Mouse (Mus musculus) monocyte, adult 5-6 weeks (primary cell): Measurements from ENCODE around the gene Gm45213. TPM values are rescaled to one million over a fixed set of nuclear protein-coding genes. Genes with fewer than 3 reads are reported as not detected.
"Not testable (repeated sequence)": the region's sequence is repeated elsewhere in the genome, so short reads cannot be mapped to it uniquely, and the experiment has no call there.

ENCODE experiments used
- ATAC-seq: fragments of 153-309, 156-312 bp; replicated peaks from 2 replicates; pipeline ENCODE4 v1.8.0; 2017; ENCODE audit warnings: mild to moderate bottlenecking; ENCODE audit not compliant: low TSS enrichment, insufficient number of reproducible peaks, severe bottlenecking, poor library complexity, low FRiP score
- total RNA-seq: library from RNA; stranded (forward); fragments of 200-1000, 200-491, 200-594 nt; gene quantifications from 3 replicates; pipeline ENCODE4 v1.2.3, GENCODE M21; 2017

Gene Gm45213
- total RNA-seq, 1 experiment from 2014 or later: not detected

DNA sequence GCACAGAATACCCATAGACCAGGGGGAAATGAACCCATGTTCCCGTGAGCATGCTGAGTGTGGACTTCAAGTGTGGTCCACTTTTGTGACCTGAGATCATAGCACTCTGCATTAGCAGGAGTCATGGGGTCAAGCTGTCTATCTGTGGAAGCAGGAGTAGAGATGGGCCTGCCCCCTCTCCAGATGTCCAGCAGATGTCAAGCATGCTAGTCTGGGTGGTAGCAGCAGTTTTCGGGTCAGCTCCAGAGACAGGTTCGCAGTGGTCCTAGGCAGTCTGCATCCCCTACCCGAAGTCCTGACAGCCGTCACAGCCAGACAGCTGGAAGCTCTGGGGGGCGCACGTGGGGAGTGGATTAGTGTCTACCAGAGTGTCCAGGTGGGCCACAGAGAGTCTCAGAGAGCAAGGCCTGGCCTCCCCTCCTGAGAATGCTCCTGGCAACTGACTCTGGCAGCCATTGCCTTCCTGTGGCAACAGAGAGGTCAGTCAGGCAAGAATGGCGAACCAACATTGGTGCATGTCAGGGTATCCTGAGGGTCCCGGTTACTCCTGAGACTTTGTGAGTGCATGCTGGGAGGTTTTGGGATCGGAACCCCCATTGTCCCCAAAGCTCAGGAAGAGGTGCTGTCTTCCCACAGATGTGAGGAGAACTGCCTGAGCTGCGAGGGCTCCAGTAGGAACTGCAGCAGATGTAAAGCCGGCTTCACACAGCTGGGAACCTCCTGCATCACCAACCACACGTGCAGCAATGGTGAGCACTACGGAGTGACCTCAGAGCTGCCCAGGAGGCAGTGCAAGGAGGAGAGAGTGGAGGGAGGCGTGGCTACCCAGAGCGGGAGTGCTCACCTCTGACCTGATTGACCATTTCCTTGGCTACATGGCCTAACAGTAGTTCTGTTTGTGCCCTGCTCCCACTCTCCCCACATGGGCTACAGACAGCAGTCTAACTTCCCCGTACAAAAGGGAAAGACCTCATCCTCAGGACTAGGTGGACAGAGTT lies 3.8 kb downstream of the Gm45213 start:
- ATAC-seq: no peak

GRCm38 (mm10) chr7:66047975-66048374 lies 4.6 kb downstream of the Gm45213 start:
- ATAC-seq: no peak

DNA sequence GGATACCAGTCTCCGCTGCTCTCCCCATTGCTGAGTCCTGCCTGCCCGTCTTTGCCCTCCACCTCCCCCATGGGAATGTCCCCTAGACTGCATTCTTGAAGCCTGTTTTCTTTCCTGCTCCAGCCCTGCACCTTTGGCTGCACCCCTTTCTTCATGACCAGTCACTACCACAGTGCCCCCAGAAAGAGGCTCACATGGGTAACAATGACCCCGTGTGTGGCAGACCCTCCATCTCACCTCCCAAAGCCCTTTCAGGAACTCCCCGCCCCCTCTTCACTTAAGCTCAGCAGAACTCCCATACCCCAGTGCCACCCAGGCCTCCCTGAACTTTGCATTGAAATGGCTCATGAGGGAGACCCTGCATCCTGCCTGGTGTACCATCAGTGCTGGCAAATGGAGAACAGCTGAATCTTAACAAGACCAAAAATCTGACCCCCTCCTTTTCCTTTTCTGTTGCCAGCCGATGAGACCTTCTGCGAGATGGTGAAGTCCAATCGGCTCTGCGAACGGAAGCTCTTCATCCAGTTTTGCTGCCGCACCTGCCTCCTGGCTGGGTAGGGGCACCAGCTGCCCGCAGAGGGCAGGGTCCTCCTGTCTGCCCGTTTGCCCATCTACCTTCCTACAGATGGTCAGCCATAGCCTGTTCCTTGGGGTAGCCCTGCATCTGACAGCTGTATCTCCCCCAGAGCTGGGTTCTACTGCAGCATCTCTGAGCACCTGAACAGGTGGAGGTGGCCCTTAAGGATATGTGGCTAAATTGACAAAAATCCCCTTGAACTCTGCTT lies 5.2 kb downstream of the Gm45213 start:
- no peak for ATAC-seq

GRCm38 (mm10) chr7:66053946-66054483 lies 10.6 kb downstream of the Gm45213 start:
- ATAC-seq: no peak

DNA sequence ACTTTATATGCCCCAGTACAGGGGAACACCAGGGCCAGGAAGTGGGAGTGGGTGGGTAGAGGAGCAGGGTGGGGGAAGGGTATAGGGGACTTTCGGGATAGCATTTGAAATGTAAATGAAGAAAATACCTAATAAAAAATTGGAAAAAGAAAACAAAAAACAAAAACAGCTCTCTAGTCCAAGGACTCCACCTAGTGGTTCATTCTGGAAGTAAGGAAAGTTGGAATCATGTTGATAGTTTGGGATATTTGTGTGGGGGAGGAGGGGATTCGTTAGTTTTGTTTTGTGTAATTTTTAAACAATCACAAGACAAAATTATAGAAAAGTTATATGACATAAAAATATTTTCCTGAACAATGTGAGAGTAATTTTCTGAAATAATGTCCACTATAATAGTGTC lies 12.0 kb downstream of the Gm45213 start:
- ATAC-seq: not testable (repeated sequence)

DNA sequence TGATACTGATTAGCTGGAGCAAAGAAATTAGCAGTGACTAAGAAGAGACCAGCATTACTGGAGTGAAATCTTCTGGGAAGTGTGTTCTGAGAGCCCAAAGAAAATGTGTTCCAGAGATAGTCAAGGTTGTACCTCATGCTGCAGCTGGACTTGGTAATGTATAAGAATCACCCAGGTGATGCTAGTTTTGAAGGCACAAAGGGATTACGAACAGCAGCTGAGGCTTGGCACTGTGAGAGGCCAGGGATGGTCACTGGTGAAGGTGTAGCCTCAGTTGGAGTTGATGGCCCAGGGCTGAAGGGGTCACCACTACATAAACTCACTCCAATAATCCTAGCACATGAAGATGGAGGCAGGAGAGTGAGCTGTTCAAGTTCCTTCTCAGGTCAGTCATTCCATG lies 15.3 kb downstream of the Gm45213 start, which contains the start of gene Snrpa1:
Gene Snrpa1 (plus strand): TSS at position 301 of the 400 bp plus-strand sequence.
- no peak for ATAC-seq

GRCm38 (mm10) chr7:66060066-66060956 lies 16.9 kb downstream of the Gm45213 start:
- ATAC-seq: peak; percentile 94

GRCm38 (mm10) chr7:66061057-66061456 lies 17.7 kb downstream of the Gm45213 start:
- ATAC-seq: no peak

DNA sequence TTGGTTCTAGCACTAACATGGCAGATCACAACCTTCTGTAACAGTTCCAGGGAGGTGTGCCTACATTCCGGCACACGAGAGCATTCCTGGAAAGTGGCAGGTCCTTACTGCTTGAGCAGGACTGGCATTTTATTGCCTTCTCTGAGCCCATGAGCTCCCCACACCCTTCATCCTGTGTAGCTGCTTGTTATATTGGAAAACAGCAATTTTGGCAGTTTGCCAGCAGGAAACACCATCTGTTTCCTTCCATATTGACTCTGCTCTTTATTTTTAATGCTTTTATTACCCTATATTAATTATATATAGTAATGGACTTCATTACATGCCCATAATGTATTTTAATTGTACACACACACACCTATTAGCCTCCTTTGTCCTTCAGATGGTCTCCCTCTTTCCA lies 33.0 kb downstream of the Gm45213 start:
- ATAC-seq: no peak

DNA sequence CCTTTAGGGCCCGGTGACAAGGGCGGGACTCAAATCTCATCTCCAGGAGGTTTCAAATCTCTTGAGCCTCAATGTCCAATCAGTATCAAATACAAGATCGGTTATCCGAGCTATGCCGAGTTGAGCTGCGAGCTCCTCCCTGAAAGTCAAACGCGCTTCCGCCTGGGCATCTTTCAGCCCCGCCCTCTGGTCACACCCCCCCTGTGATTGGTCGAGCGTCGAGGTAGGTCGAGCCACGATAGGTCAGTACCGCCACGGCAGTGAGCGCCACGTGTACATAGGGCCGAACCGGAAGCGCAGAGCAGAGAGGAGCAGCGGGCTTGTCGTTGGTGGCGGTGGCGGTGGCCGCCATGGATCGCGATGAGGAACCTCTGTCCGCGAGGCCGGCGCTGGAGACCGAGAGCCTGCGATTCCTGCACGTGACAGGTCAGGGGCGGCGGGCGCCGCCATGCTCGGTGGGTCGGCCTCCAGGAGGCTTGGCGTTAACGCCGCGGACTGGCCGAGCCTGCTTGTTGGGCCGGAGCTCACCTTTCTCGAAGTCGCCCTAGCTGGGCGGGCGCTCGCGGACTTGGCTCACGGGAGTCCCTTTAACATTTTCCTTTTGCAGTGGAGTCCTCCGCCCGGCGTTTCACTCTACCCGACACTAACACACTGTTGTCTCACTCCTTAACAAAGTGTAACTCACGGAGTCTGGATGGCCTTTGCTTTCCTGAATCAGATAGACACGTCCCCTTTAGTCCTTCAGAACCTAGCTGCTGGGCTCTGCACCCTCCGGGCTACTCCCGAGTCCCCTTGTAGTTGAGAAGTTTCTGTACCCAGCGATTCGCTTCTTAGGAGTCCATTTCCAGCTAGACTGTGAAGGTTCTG lies 36.2 kb downstream of the Gm45213 start, which contains the start of gene Selenos:
Gene Selenos (plus strand): TSS at position 286 of the 867 bp plus-strand sequence.
- peak; percentile 99 for ATAC-seq

DNA sequence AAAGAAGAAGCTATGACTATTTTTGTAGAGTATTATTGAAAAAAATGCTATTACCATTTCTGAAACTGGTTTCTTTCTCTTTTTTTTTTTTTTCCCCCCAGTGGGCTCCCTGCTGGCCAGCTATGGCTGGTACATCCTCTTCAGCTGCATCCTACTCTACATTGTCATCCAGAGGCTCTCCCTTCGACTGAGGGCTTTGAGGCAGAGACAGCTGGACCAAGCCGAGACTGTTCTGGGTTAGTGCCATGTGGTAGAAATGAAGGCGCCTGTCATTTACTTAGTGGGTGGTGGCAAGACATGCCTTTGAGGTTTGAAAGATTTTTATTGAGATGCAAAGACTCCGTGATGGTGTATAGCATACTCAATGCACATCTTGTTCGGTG lies 36.8 kb downstream of the Gm45213 start:
- ATAC-seq: no peak

GRCm38 (mm10) chr7:66083757-66084156 lies 40.4 kb downstream of the Gm45213 start:
- ATAC-seq: no peak

GRCm38 (mm10) chr7:66084546-66084945 lies 41.1 kb downstream of the Gm45213 start:
- ATAC-seq: no peak

GRCm38 (mm10) chr7:66087652-66088051 lies 44.2 kb downstream of the Gm45213 start:
- no peak for ATAC-seq

DNA sequence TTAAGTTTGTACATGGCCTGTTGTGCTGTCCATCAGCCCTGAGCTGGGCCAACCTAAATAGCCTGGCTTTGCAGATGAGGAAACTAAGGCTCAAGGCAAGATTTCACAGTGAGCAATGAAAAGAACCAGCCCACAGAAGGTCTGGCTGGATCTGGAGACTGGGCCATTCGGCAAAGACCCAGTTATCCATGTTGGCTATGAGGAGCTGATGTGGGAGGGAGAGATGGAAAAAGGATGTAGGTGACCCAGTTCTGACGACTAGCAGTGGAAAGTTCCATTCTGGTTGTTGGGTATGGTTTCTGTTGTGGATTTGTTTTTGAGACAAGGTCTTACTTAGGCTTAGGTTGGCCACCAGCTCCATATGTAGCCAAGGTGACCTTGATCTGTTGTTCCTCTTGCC lies 44.7 kb downstream of the Gm45213 start:
- ATAC-seq: no peak

DNA sequence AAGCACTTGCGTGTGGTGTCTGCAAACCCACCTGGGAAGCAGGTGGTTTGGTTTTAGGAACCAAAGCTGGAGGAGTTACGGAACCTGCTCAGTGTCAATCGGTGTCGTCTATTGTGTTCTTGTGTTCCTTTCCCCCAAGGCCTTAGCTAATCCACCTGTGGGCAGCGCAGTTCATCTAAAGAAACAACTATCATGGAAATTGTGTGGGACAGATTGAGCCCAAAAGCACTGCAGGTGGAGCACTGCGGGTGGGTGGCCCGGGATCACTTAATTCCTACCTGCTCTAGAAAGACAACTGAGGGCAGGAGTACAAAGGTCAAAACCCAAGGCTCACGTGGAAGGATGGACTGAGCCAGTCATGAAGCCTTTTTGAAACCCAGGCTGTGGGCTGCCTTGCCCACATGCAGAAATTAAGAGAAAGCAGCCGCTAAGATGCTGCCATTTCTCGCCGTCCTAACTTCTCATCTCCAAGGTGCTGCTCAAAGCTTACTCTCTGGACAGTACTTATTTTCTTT lies 47.3 kb downstream of the Gm45213 start:
- ATAC-seq: no peak

GRCm38 (mm10) chr7:66091553-66091952 lies 48.2 kb downstream of the Gm45213 start:
- ATAC-seq: no peak
